23 mouse cellular contexts compared by ENCODE assay signal in the genomic region with DNA sequence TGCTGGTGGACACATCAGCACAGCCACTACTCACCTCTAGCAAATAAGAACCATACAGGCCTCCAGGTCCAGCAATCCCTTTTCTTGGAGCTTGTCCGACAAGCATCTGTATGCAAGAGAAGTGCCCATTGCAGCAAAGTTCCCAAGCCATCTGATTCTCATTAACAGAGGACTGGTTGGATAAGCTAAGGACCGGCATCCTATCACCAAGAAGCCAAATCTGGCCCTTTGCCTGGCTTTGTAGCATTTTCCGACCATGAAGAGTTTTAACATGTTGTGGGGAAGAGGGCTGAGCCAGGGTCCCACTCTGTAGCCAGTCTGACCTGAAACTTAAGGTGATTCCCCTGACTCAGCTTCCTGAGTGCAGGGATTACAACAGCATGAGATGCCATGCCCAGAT.
DNase-seq lines count a peak whose midpoint lies in the region; ATAC-seq and TF ChIP-seq lines count a peak whose summit lies in the region.
"Had no signal": no experiment of that assay in that cellular context is flagged by ENCODE, and none has a peak within 500 bp of the region (broad histone marks: within the 10 kb centered on the region; RNA-seq: fewer than 3 reads in every experiment).

No protein-coding gene starts in this region.

- H3K9ac ChIP-seq in heart, embryonic 15.5 days: no peak overlapping the region
- no peak overlapping the region for H3K9ac ChIP-seq in midbrain, postnatal 0 days (replicated peaks; ENCODE audit: low read length, poor library complexity, severe bottlenecking)
- no peak overlapping the region for H3K9ac ChIP-seq in embryonic facial prominence, embryonic 14.5 days (ENCODE audit: low read depth, low read length)
- H3K9ac ChIP-seq: embryonic facial prominence, embryonic 12.5 days; forebrain, embryonic 15.5 days; intestine, embryonic 15.5 days had no signal

- no peak for ATAC-seq in heart, embryonic 15.5 days (replicated peaks; ENCODE audit: insufficient number of reproducible peaks, insufficient read depth, low FRiP score, low read depth)
- ATAC-seq in midbrain, postnatal 0 days (ENCODE audit: low FRiP score): no peak
- ATAC-seq in embryonic facial prominence, embryonic 14.5 days (ENCODE audit: low read depth): no peak
- ATAC-seq: activated CD4-positive, CD25-positive, alpha-beta regulatory T cell, adult 4 months; intestine, embryonic 15.5 days had no signal

- no peak for TF ChIP-seq CTCF in midbrain, postnatal 0 days (IDR thresholded peaks at IDR 0.05)
- TF ChIP-seq CTCF in thymus, adult 2 months (IDR thresholded peaks at IDR 0.05; ENCODE audit: borderline replicate concordance, control insufficient read depth, extremely low read depth, insufficient read depth, low read length, poor library complexity): no peak

- no peak for DNase-seq in heart, postnatal 4 days
- peak; percentile 32 for DNase-seq in midbrain, postnatal 0 days (ENCODE audit: low spot score)
- DNase-seq in midbrain, embryonic 10.5 days (ENCODE audit: low spot score): no peak
- DNase-seq in embryonic facial prominence, embryonic 14.5 days (ENCODE audit: low spot score): peak; percentile 71
- no peak for DNase-seq in kidney, postnatal 25 days
- DNase-seq in thymus, adult 2 months: no peak
- DNase-seq: adrenal gland, adult 8-10 months; adrenal gland, postnatal 36 days; cerebellum, adult 2 months; cerebellum, postnatal 10 days; gastrocnemius, postnatal 10 days; heart, adult 18-20 months; heart, postnatal 14 days; kidney, adult 18-20 months had no signal

- no peak overlapping the region for H3K4me3 ChIP-seq in heart, embryonic 15.5 days
- no peak overlapping the region for H3K4me3 ChIP-seq in midbrain, postnatal 0 days (ENCODE audit: low read depth, low read length)
- H3K4me3 ChIP-seq in midbrain, embryonic 10.5 days: no peak overlapping the region
- H3K4me3 ChIP-seq in embryonic facial prominence, embryonic 14.5 days (ENCODE audit: low read depth, low read length): no peak overlapping the region
- no peak overlapping the region for H3K4me3 ChIP-seq in thymus, adult 2 months (ENCODE audit: control insufficient read depth, insufficient read depth, low read length)
- H3K4me3 ChIP-seq: embryonic facial prominence, embryonic 12.5 days; forebrain, embryonic 10.5 days; forebrain, embryonic 15.5 days; heart, embryonic 10.5 days; hindbrain, embryonic 10.5 days; intestine, embryonic 15.5 days had no signal

- TF ChIP-seq POLR2A in thymus, adult 2 months (IDR thresholded peaks at IDR 0.05; ENCODE audit: control insufficient read depth, extremely low read depth, insufficient read depth, low read length, poor library complexity): no peak

- H3K36me3 ChIP-seq in heart, embryonic 15.5 days: no peaks in the 10 kb centered on the region
- no peaks in the 10 kb centered on the region for H3K36me3 ChIP-seq in midbrain, postnatal 0 days (ENCODE audit: insufficient read depth, low read length)
- no peaks in the 10 kb centered on the region for H3K36me3 ChIP-seq in midbrain, embryonic 10.5 days
- H3K36me3 ChIP-seq in embryonic facial prominence, embryonic 14.5 days (ENCODE audit: control insufficient read depth, insufficient read depth, low read length): no peaks in the 10 kb centered on the region
- no peaks in the 10 kb centered on the region for H3K36me3 ChIP-seq in thymus, adult 2 months (ENCODE audit: control insufficient read depth, insufficient read depth, low read length)
- H3K36me3 ChIP-seq: embryonic facial prominence, embryonic 12.5 days; forebrain, embryonic 10.5 days; forebrain, embryonic 15.5 days; G1E; heart, embryonic 10.5 days; hindbrain, embryonic 10.5 days; intestine, embryonic 15.5 days had no signal

- 45% methylated on average over 3 of the region's 3 CpGs for WGBS in heart, embryonic 15.5 days
- WGBS in midbrain, postnatal 0 days: 61% methylated on average over 3 of the region's 3 CpGs
- 75% methylated on average over 3 of the region's 3 CpGs for WGBS in midbrain, embryonic 10.5 days
- 36% methylated on average over 3 of the region's 3 CpGs for WGBS in embryonic facial prominence, embryonic 14.5 days
- 87% methylated on average over 3 of the region's 3 CpGs for WGBS in thymus, adult 2 months

- peaks cover 4% of the 10 kb centered on the region; the same call in 1 of the 2 replicates for H3K4me1 ChIP-seq in heart, embryonic 15.5 days (replicated peaks)
- H3K4me1 ChIP-seq in midbrain, postnatal 0 days (ENCODE audit: insufficient read depth, low read length): no peaks in the 10 kb centered on the region
- peaks cover 7% of the 10 kb centered on the region for H3K4me1 ChIP-seq in midbrain, embryonic 10.5 days
- H3K4me1 ChIP-seq in embryonic facial prominence, embryonic 14.5 days (ENCODE audit: control insufficient read depth, insufficient read depth, low read length): peaks cover 2% of the 10 kb centered on the region; the same call in 1 of the 2 replicates
- H3K4me1 ChIP-seq in thymus, adult 2 months (replicated peaks; ENCODE audit: control insufficient read depth, insufficient read depth, low read length): no peaks in the 10 kb centered on the region
- H3K4me1 ChIP-seq: forebrain, embryonic 15.5 days; intestine, embryonic 15.5 days had no signal

- no peaks in the 10 kb centered on the region for H3K9me3 ChIP-seq in heart, embryonic 15.5 days (replicated peaks)
- no peaks in the 10 kb centered on the region for H3K9me3 ChIP-seq in midbrain, postnatal 0 days (ENCODE audit: low read length)
- H3K9me3 ChIP-seq in midbrain, embryonic 10.5 days (replicated peaks): no peaks in the 10 kb centered on the region
- no peaks in the 10 kb centered on the region for H3K9me3 ChIP-seq in embryonic facial prominence, embryonic 14.5 days (ENCODE audit: control insufficient read depth, low read length)
- H3K9me3 ChIP-seq: embryonic facial prominence, embryonic 12.5 days; forebrain, embryonic 10.5 days; forebrain, embryonic 15.5 days; G1E; heart, embryonic 10.5 days; hindbrain, embryonic 10.5 days; intestine, embryonic 15.5 days had no signal

- H3K27ac ChIP-seq in heart, embryonic 15.5 days: peak overlapping the region; percentile 4; the same call in 1 of the 2 replicates
- H3K27ac ChIP-seq in midbrain, postnatal 0 days (ENCODE audit: low read depth, low read length): no peak overlapping the region
- no peak overlapping the region for H3K27ac ChIP-seq in midbrain, embryonic 10.5 days (replicated peaks)
- no peak overlapping the region for H3K27ac ChIP-seq in embryonic facial prominence, embryonic 14.5 days (replicated peaks; ENCODE audit: low read depth, low read length)
- no peak overlapping the region for H3K27ac ChIP-seq in thymus, adult 2 months (ENCODE audit: control insufficient read depth, insufficient read depth, low read length)
- H3K27ac ChIP-seq: embryonic facial prominence, embryonic 12.5 days; forebrain, embryonic 10.5 days; forebrain, embryonic 15.5 days; heart, embryonic 10.5 days; hindbrain, embryonic 10.5 days; intestine, embryonic 15.5 days had no signal

- H3K27me3 ChIP-seq in heart, embryonic 15.5 days: no peaks in the 10 kb centered on the region
- 0 out of 2 replicates have a peak, but pooled peaks cover 1% of the 10 kb centered on the region for H3K27me3 ChIP-seq in midbrain, postnatal 0 days (ENCODE audit: insufficient read depth, low read length)
- H3K27me3 ChIP-seq in midbrain, embryonic 10.5 days (ENCODE audit: low read depth, poor library complexity, severe bottlenecking): no peaks in the 10 kb centered on the region
- H3K27me3 ChIP-seq in embryonic facial prominence, embryonic 14.5 days (replicated peaks; ENCODE audit: control insufficient read depth, insufficient read depth, low read length): no peaks in the 10 kb centered on the region
- H3K27me3 ChIP-seq in thymus, adult 2 months (ENCODE audit: control insufficient read depth, insufficient read depth, low read length): no peaks in the 10 kb centered on the region
- H3K27me3 ChIP-seq: embryonic facial prominence, embryonic 12.5 days; forebrain, embryonic 15.5 days; intestine, embryonic 15.5 days had no signal

- H3K4me2 ChIP-seq in heart, embryonic 15.5 days: no peak overlapping the region
- H3K4me2 ChIP-seq in midbrain, postnatal 0 days (ENCODE audit: low read depth, low read length, poor library complexity, severe bottlenecking): no peak overlapping the region
- H3K4me2 ChIP-seq in embryonic facial prominence, embryonic 14.5 days (ENCODE audit: low read depth, low read length): no peak overlapping the region
- H3K4me2 ChIP-seq: embryonic facial prominence, embryonic 12.5 days; forebrain, embryonic 15.5 days; intestine, embryonic 15.5 days had no signal

Comparison
In these comparisons a context has a peak if more than half of its experiments do, and no peak if none do; other contexts are left out.
1. DNase-seq: peak in midbrain, postnatal 0 days (single experiment) and embryonic facial prominence, embryonic 14.5 days (single experiment); none in heart, postnatal 4 days (single experiment), midbrain, embryonic 10.5 days (single experiment), kidney, postnatal 25 days (0 of 2) and thymus, adult 2 months (single experiment).